Mouse (Mus musculus) liver, adult 10 weeks (tissue): ENCODE measurements around the gene Olfr155. TPM values are rescaled to one million over a fixed set of nuclear protein-coding genes. Genes with fewer than 3 reads are reported as not detected.

Experiments
- polyA plus RNA-seq: library from polyadenylated mRNA; stranded (reverse); fragments of 350-450 nt; fragmentation: Illumina TruSeq; extraction: RNeasy Lipid Tissue Mini Kit (QIAGEN cat#74804); gene quantifications from one replicate; pipeline ENCODE4 v1.2.3, GENCODE M21; 2014; ENCODE audit warnings: low read depth, low replicate concordance

The Olfr155 gene
- not detected for polyA plus RNA-seq

GRCm38 (mm10) chr4:43851265-43851664 is at the start of gene Olfr155:
TSS of gene Olfr155 (plus strand) at chr4:43851565.

GRCm38 (mm10) chr4:43823845-43824337 is 27.5 kb upstream of the Olfr155 start, which contains the start of gene Olfr156:
TSS of gene Olfr156 (minus strand) at chr4:43823895.

GRCm38 (mm10) chr4:43840101-43840500 is 11.3 kb upstream of the Olfr155 start, which contains the start of gene Olfr157:
TSS of gene Olfr157 (minus strand) at chr4:43840201.

GRCm38 (mm10) chr4:43875160-43875918 is 24.0 kb downstream of the Olfr155 start, which contains the start of gene Reck:
TSS of gene Reck (plus strand) at chr4:43875530.

Other genes starting within 250 kb of the Olfr155 start
- gene Npr2, start 219.6 kb upstream of the Olfr155 start, polyA plus RNA-seq, result 17.8 TPM
- gene Spag8, start 198.0 kb upstream of the Olfr155 start, polyA plus RNA-seq, result not detected
- gene Hint2, start 195.1 kb upstream of the Olfr155 start, polyA plus RNA-seq, result 23.0 TPM
- 0.72 TPM for gene Tmem8b, start 182.6 kb upstream of the Olfr155 start, polyA plus RNA-seq
- not detected for gene Fam221b, start 182.4 kb upstream of the Olfr155 start, polyA plus RNA-seq
- not detected for gene Olfr70, start 150.8 kb upstream of the Olfr155 start, polyA plus RNA-seq
- not detected for gene Olfr71, start 141.3 kb upstream of the Olfr155 start, polyA plus RNA-seq
- gene Hrct1, start 124.4 kb upstream of the Olfr155 start, polyA plus RNA-seq, result not detected
- not detected for gene Spaar, start 121.5 kb upstream of the Olfr155 start, polyA plus RNA-seq
- not detected for gene Olfr159, start 80.6 kb upstream of the Olfr155 start, polyA plus RNA-seq
- not detected for gene Olfr156, start 27.7 kb upstream of the Olfr155 start, polyA plus RNA-seq
- gene Olfr157, start 11.4 kb upstream of the Olfr155 start, polyA plus RNA-seq, result not detected
- gene Reck, start 24.0 kb downstream of the Olfr155 start, polyA plus RNA-seq, result 2.9 TPM
- gene Glipr2, start 105.8 kb downstream of the Olfr155 start, polyA plus RNA-seq, result 2.2 TPM
- gene Ccin, start 131.9 kb downstream of the Olfr155 start, polyA plus RNA-seq, result not detected
- 52.0 TPM for gene Clta, start 152.9 kb downstream of the Olfr155 start, polyA plus RNA-seq
- 60.7 TPM for gene Gne, start 232.6 kb downstream of the Olfr155 start, polyA plus RNA-seq